Mouse (Mus musculus): ENCODE results near the gene Oxct2b. TPM values are rescaled to one million over a fixed set of nuclear protein-coding genes. Genes with fewer than 3 reads are reported as not detected.

Oxct2b gene
- 0.34 TPM for polyA plus RNA-seq (2015; fragmentation: Illumina TruSeq; extraction: RNeasy Lipid Tissue Mini Kit (QIAGEN cat#74804); ENCODE audit: low read depth, low replicate concordance)

DNA sequence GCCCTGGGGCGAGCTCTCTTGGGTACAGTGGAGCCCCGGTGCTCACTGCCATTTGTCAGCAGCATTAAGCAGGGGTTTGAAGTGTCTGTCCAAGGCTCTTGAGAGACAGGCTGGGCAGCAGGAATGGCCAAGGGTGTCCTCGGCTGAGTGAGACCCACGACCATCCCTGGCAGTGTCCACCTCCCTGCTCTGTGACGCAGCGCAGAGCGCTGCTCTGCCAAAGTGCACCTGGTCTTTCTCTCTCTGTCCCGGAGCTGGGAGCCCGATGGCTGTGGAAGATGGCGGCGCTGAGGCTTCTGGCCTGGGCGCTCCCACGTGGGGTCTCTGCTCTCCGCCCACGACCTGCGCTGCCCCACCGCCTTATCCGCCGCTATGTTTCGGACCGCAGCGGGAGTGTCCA, at the start of gene Oxct2b:
TSS of gene Oxct2b (plus strand) at position 256 of the 400 bp plus-strand sequence.

DNA sequence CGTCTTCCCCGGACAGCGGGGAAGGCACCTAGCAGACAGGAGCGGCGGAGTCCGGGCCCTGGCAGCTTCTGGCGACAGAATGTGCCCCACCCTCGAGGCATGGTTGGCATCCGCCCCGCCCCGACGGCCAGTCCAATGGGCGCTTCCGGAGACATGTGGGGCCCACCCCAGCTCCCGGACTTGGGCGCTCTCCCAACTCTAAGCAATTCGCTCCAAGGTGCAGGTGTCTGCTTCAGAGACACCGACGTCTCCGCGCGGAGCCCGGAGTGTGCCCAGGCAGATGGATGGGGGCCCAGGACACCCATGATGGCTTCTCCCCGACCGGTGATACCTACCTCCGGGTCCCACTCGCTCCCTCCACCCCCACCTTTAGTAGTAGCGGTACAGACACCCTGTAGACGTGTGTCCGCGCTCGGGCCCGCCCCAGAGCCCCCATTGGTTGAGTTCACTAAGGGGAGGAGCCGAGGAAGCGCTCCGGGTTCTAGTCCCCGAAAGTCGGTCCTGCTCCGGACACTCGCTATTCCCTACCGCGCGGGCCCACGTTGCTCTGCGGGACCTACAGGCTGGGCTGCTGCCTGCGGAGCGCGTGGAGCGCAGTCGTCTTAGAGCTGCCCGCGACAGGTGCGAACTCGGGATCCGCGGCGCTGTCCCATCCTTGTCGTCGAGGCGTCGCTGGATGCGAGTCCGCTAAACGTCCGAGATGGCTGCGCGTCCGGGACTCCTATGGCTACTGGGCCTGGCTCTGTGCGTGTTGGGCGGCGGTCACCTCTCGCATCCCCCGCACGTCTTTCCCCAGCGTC, 11.2 kb upstream of the Oxct2b start, which contains the start of gene Bmp8b:
TSS of gene Bmp8b (plus strand) at position 515 of the 800 bp plus-strand sequence.

DNA sequence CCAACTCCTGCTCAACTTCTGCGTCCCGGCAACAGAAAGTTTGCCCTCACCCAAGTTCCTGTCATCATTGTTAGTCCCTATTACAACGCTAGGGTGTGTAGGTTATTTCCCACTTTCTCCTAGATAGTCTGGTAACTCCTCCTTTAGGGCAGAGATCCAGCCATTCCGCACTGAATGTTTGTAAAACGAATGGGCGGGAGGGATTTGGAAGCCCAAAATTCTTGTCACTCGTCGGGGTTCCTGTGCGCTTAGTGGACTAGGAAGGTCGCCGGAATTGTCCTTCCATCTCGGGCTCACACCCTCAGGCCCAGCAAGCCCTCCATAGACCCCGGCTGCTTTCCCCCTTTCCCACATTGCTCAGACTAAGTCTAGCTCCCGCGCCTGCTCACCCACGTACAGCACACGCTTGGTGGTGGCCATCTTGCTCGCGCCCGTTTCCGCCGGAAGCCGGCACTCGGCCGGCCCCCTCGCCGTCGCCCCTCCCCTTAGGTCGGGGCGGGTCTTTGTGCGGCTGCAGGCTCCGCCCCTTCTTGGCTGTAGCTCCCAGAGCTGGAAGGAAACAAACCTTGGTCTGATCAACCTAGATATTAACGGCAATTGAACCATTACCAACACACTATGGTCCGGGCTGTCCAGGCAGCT, 23.6 kb downstream of the Oxct2b start, which contains the start of gene Ppie:
TSS of gene Ppie (minus strand) at position 439 of the 642 bp plus-strand sequence.

Other genes starting within 250 kb of the Oxct2b start
- gene Cap1, start 230.2 kb upstream of the Oxct2b start, polyA plus RNA-seq (2015; fragmentation: Illumina TruSeq; extraction: RNeasy Lipid Tissue Mini Kit (QIAGEN cat#74804); ENCODE audit: low read depth, low replicate concordance), result 235 TPM
- gene Mfsd2a, start 155.1 kb upstream of the Oxct2b start, polyA plus RNA-seq (2015; fragmentation: Illumina TruSeq; extraction: RNeasy Lipid Tissue Mini Kit (QIAGEN cat#74804); ENCODE audit: low read depth, low replicate concordance), result 22.5 TPM
- gene Mycl, start 120.6 kb upstream of the Oxct2b start, polyA plus RNA-seq (2015; fragmentation: Illumina TruSeq; extraction: RNeasy Lipid Tissue Mini Kit (QIAGEN cat#74804); ENCODE audit: low read depth, low replicate concordance), result 6.7 TPM
- 14.4 TPM for gene Trit1, start 99.7 kb upstream of the Oxct2b start, polyA plus RNA-seq (2015; fragmentation: Illumina TruSeq; extraction: RNeasy Lipid Tissue Mini Kit (QIAGEN cat#74804); ENCODE audit: low read depth, low replicate concordance)
- 0.27 TPM for gene Bmp8b, start 11.1 kb upstream of the Oxct2b start, polyA plus RNA-seq (2015; fragmentation: Illumina TruSeq; extraction: RNeasy Lipid Tissue Mini Kit (QIAGEN cat#74804); ENCODE audit: low read depth, low replicate concordance)
- gene Ppie, start 23.7 kb downstream of the Oxct2b start, polyA plus RNA-seq (2015; fragmentation: Illumina TruSeq; extraction: RNeasy Lipid Tissue Mini Kit (QIAGEN cat#74804); ENCODE audit: low read depth, low replicate concordance), result 26.6 TPM
- 396 TPM for gene Hpcal4, start 67.0 kb downstream of the Oxct2b start, polyA plus RNA-seq (2015; fragmentation: Illumina TruSeq; extraction: RNeasy Lipid Tissue Mini Kit (QIAGEN cat#74804); ENCODE audit: low read depth, low replicate concordance)
- gene Nt5c1a, start 85.2 kb downstream of the Oxct2b start, polyA plus RNA-seq (2015; fragmentation: Illumina TruSeq; extraction: RNeasy Lipid Tissue Mini Kit (QIAGEN cat#74804); ENCODE audit: low read depth, low replicate concordance), result 6.1 TPM
- gene Heyl, start 117.3 kb downstream of the Oxct2b start, polyA plus RNA-seq (2015; fragmentation: Illumina TruSeq; extraction: RNeasy Lipid Tissue Mini Kit (QIAGEN cat#74804); ENCODE audit: low read depth, low replicate concordance), result 3.0 TPM
- 27.5 TPM for gene Pabpc4, start 146.1 kb downstream of the Oxct2b start, polyA plus RNA-seq (2015; fragmentation: Illumina TruSeq; extraction: RNeasy Lipid Tissue Mini Kit (QIAGEN cat#74804); ENCODE audit: low read depth, low replicate concordance)
- not detected for gene Oxct2a, start 207.4 kb downstream of the Oxct2b start, polyA plus RNA-seq (2015; fragmentation: Illumina TruSeq; extraction: RNeasy Lipid Tissue Mini Kit (QIAGEN cat#74804); ENCODE audit: low read depth, low replicate concordance)
- not detected for gene Bmp8a, start 227.0 kb downstream of the Oxct2b start, polyA plus RNA-seq (2015; fragmentation: Illumina TruSeq; extraction: RNeasy Lipid Tissue Mini Kit (QIAGEN cat#74804); ENCODE audit: low read depth, low replicate concordance)

Measured in brain, adult 10 weeks (tissue).